Comparison of ENCODE assay signal across 18 mouse cellular contexts in genomic region chr17:65105622-65106021, GRCm38 (mm10).
"Had no signal": no experiment of that assay in that cellular context is flagged by ENCODE, and none has a peak within 500 bp of the region (broad histone marks: within the 10 kb centered on the region; RNA-seq: fewer than 3 reads in every experiment).

No protein-coding gene starts in this region.

- H3K27ac ChIP-seq: midbrain, embryonic 10.5 days; midbrain, embryonic 12.5 days; neural tube, embryonic 13.5 days; neural tube, embryonic 15.5 days had no signal

- H3K4me3 ChIP-seq: midbrain, embryonic 10.5 days; midbrain, embryonic 12.5 days; myocyte; neural tube, embryonic 13.5 days; neural tube, embryonic 15.5 days had no signal

- H3K36me3 ChIP-seq: midbrain, embryonic 10.5 days; midbrain, embryonic 12.5 days; neural tube, embryonic 13.5 days; neural tube, embryonic 15.5 days had no signal

- DNase-seq: lung, adult 18-20 months; lung, embryonic 14.5 days; lung, postnatal 10 days; lung, postnatal 4 days; midbrain, embryonic 14.5 days; retina, postnatal 1 day; right cerebral cortex, adult 18-20 months; right cerebral cortex, postnatal 25 days; right cerebral cortex, postnatal 4 days; spleen, adult 18-20 months; thymus, adult 2 months; thymus, postnatal 25 days; thymus, postnatal 4 days had no signal

- H3K4me1 ChIP-seq: midbrain, embryonic 10.5 days; midbrain, embryonic 12.5 days; neural tube, embryonic 13.5 days had no signal

- H3K27me3 ChIP-seq: midbrain, embryonic 12.5 days; neural tube, embryonic 13.5 days; neural tube, embryonic 15.5 days had no signal
